Mouse (Mus musculus) cerebellum, adult 8-10 months (tissue): ENCODE data around the gene Fam117a.
A peak's percentile ranks its signal among the peaks of the same experiment; 100 is the strongest.
"Not testable (repeated sequence)": the region's sequence is repeated elsewhere in the genome, so short reads cannot be mapped to it uniquely, and the experiment has no call there.

ENCODE experiments used
- DNase-seq: peaks from one replicate; pipeline ENCODE4 v3.0.0; 2022

Gene Fam117a

DNA sequence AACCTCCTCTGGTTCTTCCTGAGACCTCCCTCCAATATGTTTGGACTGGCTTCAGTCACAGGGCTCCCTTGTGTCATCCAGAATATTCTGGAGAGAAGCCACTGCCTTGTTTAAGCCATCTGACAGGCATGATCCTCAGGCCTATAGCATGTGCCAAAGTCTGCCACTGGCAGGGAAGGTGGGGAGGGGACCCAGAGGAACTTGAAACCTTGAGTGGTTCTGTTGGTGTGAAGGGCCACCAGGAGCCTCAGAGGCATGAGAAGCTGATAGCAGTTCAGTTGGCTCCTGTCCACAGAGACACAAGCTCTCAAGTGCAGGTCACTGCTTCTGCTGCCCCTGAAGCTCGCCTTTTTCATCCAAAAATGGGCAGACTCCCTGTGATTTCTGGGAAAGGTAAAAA, 59.7 kb downstream of the Fam117a start:
- peak; percentile 59 for DNase-seq

DNA sequence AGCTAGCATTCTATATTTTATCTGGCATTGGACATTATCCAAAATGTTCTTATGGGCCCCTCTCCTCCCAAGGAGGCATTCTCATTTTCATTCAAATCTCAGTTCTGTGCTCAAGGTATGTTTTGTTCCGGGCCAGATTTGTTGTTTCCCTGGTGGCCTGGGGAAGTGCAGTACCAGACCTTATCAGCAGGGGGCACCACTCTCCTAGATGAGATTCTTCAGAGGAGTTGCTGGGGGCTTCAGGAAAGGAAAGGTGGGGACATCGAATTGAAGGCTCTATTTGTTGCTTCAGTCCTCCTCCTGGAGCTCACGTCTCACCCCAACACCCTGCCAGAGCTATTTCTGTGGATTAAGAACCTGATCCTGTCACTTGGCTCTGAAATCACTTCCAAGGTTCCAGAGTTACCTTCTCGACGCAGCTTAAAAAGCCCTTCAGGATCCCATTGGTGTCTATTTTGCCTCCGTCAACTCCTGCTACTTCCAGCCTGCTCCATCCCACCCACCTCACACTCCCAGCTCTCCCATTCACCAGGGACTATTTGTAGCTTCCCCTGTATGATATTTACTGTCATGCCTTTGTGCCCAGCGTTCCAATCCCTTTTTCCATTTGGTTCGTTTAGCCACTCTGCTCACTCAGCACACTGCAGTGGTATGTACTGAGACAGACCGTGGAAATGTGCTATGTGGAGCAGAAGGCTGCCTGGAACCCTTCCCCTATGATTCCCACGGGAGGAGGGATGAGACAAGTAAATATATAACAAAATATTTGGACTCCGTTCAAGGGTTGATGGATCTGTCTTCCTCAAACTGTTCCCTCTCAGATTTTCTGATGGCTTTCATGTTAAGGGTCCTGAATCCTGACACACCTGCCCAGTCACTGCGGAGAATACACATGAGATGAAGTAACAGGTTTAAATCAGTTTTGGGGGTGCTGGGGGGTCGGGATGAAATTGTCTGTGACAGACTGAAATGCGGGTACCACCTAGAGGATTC, 61.3 kb downstream of the Fam117a start:
- peak; percentile 85 for DNase-seq

DNA sequence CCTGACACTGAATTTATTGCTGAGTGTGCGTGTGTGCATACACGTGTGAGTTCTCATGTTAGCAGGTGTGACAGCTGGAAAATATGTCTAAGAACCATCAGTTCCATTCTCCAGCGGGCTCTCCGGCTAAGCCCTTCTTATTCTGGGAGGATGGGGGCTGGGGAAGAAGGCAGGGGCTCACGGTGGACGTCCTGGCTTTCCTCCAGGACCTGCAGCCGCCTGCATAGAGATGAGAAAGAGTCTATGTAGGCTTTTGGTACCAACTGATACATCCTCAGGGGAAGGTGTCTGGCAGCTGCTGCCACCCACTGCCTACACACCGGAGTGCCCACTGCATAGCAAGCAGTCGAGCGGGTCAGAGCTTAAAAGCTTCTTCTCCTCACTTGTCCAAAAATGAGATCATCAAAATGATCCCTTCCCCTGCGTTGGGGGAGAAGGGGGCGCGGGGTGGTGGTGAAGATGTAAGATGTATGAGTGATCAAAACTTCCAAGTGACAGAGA, 62.8 kb downstream of the Fam117a start:
- no peak for DNase-seq

DNA sequence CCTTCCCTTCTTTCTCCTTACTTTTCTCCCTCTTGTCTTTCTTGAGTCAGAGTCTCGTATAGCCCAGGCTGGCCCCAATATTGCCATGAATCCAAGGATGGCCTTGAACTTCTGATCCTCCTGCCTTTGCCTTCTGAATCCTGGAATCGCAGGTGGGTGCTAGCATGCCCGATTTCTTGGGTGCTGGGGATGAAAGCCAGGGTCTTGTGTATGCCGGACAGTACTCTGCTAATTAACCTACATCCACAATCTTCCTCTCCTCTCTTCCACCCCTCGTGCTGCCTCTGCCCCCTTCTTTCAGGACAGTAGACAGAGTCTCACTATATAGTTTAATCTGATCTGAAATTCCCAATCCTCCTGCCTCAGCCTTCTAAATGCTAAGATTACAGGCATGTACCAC, 64.8 kb downstream of the Fam117a start:
- DNase-seq = no peak

DNA sequence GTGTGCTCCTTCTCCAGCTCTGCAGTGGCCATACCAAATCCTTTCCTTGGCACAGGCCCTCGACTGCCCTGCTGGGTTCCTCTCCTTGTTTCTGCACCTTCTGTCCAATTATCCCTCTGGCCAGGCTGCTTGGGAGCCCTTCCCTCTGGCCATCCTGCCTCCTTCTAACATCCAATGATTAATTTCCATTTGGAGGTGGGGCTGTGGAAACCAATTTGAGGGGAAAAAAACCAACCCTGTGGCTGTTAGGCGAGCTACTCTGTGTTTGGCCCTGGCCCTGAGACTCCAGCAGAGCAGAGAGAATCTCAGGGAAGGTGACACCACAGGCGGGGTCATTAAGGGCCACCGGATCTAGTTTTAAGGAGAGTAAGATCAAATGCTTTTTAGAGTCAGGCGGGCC, 65.4 kb downstream of the Fam117a start:
- peak; percentile 83 for DNase-seq

- no peak for DNase-seq
Measured at GRCm38 (mm10) chr11:95402658-95403101, 65.9 kb downstream of the Fam117a start.

DNA sequence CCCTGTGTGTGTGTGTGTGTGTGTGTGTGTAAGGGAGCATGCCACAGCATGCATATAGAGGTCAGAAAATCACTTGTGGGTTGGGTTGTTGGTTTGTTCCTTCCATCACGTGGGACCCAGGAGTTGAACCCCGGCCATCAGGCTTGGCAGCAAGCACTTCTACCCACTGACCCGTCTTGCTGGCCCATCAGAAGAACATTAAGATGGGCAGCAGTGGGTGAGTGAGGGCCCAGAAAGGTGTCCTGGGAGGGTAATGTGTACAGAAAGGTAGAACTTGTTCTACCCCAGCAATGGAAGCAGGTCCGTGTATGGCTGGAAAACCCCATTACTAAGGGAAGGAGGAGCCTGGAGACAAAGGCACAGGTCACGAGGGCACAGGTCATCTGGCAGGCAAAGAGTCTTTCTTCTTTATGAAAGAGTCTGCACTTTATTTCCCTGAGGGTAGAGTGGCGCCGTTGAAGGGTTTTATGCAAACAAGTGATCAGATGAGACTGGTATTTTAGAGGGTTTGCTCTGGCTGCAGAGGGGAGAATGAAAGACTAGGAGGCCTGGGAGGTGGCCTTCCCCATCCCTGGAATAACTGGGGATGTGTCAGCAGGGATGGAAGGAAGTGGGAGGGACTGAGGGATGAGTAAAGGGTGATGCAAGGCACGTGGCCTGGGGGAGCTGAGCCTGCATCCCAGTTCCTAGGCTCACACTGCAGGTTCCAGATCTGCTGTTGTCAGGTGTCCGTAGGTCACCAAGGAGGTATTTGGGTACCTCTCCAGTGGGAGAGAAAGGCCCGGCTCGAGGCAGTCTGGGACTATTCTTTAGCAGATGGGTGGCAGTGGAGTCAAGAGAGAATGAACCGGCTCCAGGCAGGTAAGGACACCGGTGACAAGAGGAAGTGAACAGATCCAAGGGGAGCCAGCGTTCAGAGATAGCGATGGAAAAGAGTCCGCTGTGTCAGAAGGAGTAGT, 66.8 kb downstream of the Fam117a start:
- no peak for DNase-seq

GRCm38 (mm10) chr11:95405771-95406170, 69.0 kb downstream of the Fam117a start:
- DNase-seq = no peak

DNA sequence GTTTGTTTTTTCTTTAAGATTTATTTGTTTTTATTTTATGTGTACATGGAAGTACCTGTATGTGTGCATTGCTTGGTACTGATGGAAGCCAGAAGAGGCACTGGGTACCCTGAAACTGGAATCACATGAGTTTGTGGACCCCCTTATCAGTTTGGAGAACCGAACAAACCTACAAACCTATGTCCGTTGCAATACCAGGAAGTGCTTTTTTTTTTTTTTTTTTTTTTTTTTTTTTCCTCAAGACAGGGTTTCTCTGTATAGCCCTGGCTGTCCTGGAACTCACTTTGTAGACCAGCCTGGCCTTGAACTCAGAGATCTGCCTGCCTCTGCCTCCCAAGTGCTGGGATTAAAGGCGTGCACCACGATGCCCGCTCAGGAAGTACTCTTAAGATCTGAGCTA, 69.6 kb downstream of the Fam117a start:
- DNase-seq = not testable (repeated sequence)

DNA sequence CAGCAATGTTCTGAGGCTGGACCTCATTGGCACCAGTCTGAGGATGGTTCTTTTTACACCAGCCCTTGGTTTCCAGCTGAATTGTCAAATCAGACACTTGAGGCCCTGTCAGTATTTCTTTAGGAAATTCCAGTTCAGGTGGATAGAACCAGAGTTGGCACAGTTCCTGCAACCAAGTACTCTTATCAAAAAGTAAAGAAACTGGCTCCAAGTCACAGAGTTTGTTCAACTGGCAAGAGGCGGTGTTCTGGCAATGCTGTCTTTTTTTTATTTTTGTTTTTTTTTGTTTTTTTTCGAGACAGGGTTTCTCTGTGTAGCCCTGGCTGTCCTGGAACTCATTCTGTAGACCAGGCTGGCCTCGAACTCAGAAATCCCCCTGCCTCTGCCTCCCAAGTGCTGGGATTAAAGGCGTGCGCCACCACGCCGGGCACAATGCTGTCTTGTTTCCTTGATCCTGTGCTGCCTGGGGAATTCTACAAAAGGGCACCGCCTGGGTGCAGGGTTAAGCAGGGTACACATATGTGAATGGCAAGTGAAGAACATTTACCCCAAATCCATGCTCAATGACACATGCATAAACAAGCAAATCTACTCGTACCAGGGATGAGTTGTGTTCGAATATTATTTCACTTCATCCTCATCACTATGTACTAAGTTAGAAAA, 72.8 kb downstream of the Fam117a start:
- no peak for DNase-seq

GRCm38 (mm10) chr11:95411453-95412013, 74.7 kb downstream of the Fam117a start:
- no peak for DNase-seq

- no peak for DNase-seq
Measured at GRCm38 (mm10) chr11:95412615-95413014, 75.8 kb downstream of the Fam117a start.

DNA sequence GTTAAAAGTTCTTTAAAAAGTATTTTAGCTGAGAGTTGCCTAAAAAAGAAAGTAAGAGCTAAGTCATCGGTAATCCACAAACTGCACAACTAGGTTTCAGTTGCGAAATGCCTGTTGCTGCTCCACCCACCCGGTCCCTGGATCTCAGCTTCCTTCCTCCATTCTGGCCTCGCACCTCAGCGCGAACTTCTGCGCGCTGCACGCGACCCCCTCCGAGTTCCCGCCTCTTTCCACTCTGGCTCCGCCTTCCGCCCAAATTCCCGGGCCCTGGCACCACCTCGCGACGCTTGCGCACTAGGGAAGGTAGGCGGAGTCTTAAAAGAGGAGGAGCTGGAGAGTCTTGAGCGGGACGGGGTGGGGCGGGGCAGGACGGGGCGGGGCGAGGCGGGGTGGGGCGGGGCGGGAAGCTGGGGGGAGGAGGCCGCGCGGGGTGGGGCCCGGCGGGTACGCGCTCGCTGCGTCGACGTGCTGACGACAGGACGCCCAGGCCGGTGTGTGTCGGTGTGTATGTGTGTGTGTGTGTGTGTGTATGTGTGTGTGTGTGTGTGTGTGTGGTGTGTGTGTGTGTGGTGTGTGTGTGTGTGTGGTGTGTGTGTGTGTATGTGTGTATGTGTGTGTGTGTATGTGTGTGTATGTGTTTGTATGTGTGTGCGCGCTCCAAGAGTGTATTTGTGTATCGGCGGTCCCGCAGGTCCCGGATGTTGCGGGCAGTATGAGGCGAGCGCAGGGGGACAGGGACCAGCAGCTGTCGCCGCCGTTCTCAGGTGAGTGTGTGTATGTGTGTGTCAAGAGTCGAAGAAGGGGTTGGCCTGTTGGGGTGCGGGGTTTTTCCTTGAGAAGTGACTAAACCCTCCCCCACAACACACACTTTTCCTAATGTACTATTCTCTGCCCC, 77.1 kb downstream of the Fam117a start, which contains the start of gene Spop:
Gene Spop (plus strand): TSS at position 440 of the 895 bp plus-strand sequence.
- peak; percentile 86 for DNase-seq

DNA sequence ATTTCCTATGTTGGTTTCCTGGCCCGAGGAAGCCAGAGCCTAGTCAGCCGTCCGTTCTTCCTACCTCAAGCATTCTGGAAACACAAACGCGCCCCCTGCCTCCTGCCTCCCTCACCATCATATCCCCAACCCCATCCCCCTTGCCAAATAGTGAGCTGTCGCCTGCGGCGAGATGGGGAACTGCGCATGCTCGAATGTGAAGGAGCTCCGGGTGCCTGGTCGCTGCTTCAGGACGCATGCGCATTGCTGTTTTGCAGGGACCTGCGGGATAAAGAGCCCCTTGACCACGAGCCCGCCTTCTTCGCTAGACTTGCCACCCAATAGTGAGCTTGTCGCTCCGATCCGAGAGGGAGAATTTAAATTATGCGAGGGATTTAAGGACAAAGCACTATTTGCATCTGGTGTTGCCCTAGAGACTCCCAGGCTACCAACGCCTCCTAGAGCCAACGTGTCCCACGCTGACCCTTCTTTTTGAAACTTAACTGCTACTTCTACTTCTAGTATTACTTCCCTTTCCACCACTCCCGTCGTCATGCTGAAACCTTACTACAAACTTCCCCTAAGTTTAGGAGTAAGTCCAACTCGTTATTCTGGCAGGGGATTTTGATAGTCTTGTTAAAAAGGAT, 77.8 kb downstream of the Fam117a start:
- peak; percentile 95 for DNase-seq

- DNase-seq = no peak
Measured at GRCm38 (mm10) chr11:95415931-95416330, 79.1 kb downstream of the Fam117a start.

GRCm38 (mm10) chr11:95417341-95417740, 80.5 kb downstream of the Fam117a start:
- no peak for DNase-seq

DNA sequence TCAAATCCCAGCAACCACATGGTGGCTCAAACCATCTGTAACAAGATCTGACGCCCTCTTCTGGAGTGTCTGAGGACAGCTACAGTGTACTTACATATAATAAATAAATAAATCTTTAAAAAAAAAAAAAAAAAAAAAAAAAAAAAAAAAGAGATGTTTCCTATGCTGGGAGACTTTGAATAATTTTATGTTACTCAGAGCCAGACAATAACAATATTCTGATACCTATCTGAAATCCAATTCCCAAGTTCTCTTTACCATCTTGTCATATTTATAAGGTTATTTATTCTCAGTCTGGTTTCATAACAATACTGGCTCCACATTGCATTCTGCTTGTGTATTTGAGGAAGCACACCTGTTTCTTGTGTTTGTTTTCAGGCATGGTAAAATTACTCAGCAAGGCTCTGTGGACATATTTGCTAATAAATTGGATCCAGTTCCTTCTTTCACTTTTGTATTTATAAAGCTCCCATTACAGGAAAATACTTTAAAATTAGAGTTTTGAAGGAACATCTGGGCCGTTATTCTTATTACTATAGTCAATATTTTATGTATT, 84.1 kb downstream of the Fam117a start:
- DNase-seq = no peak

GRCm38 (mm10) chr11:95423505-95423904, 86.7 kb downstream of the Fam117a start:
- no peak for DNase-seq

DNA sequence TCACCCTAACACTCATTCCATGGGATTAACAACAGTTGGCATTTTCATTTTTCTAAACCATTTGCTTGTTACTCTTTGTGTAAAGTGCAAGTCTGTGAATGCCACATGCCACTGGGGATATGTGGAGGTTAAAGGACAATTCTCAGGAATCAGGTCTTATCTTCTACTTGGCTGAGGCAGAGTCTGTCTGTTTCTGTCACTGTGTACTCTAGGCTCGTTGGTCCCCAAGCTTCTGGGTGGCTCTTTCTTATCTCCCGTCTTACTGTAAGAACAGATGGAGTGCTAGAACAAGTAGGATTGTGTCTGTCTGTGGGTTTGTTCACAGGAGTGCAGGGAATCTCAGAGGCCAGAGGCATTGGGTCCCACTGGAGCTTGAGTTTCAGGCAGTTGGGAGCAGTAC, 94.5 kb downstream of the Fam117a start:
- DNase-seq = no peak
